Mouse (Mus musculus) heart, embryonic 10.5 days (tissue): ENCODE data around the gene Mylk. TPM values are rescaled to one million over a fixed set of nuclear protein-coding genes. Genes with fewer than 3 reads are reported as not detected.
A peak's percentile ranks its signal among the peaks of the same experiment; 100 is the strongest.

Source experiments
- DNase-seq: peaks from one replicate; pipeline ENCODE4 v3.0.0-alpha.2; 2017; ENCODE audit warnings: low spot score
- H3K27ac ChIP-seq: fragments of 300-500 bp; sonication (generic); 2 replicates; pipeline ENCODE4 v1.5.1; 2016; ENCODE audit warnings: mild to moderate bottlenecking
- H3K27me3 ChIP-seq: fragments of 300-500 bp; sonication (generic); 2 replicates; pipeline ENCODE4 v1.6.1; 2016; ENCODE audit warnings: mild to moderate bottlenecking; ENCODE audit not compliant: poor library complexity, insufficient read depth, severe bottlenecking
- H3K36me3 ChIP-seq: fragments of 300-500 bp; sonication (generic); 2 replicates; pipeline ENCODE4 v1.6.1; 2016; ENCODE audit warnings: mild to moderate bottlenecking, moderate library complexity
- H3K4me1 ChIP-seq: fragments of 300-500 bp; sonication (generic); 2 replicates; pipeline ENCODE4 v1.6.1; 2016; ENCODE audit warnings: mild to moderate bottlenecking
- H3K4me3 ChIP-seq: fragments of 300-500 bp; sonication (generic); 2 replicates; pipeline ENCODE4 v1.5.1; 2016; ENCODE audit warnings: mild to moderate bottlenecking, moderate library complexity
- H3K9me3 ChIP-seq: fragments of 300-500 bp; sonication (generic); 2 replicates; pipeline ENCODE4 v1.6.1; 2016; ENCODE audit warnings: mild to moderate bottlenecking, moderate library complexity
- WGBS: fragments of 180-500 bp; shearing (Covaris S2); methylation state at CpG from one replicate; pipeline ENCODE4 v1.1.7; 2016; 5-methylcytosine and 5-hydroxymethylcytosine counted together
- polyA plus RNA-seq: library from polyadenylated mRNA; unstranded; fragments of >200 nt; fragmentation: Nextera tagmentation; extraction: Ambion mirVana; gene quantifications from 2 replicates; pipeline ENCODE4 v1.2.1, GENCODE M21; 2016

Mylk gene
- polyA plus RNA-seq, 1 experiment from 2014 or later: 3.6 TPM

GRCm38 (mm10) chr16:34861744-34862365, 116.8 kb downstream of the Mylk start:
- Histone ChIP-seq H3K4me1 (peaks cover 14% of the 10 kb centered on the region), H3K9me3 (no peaks in the 10 kb centered on the region), H3K27ac (peak overlapping the region; percentile 57; the same call in 1 of the 2 replicates), H3K36me3 (0 out of 2 replicates have a peak, but pooled peaks cover 3% of the 10 kb centered on the region), H3K4me3 (no peak overlapping the region), H3K27me3 (no peaks in the 10 kb centered on the region)
- no peak for DNase-seq
- WGBS: 51% methylated on average over 10 of the region's 10 CpGs

GRCm38 (mm10) chr16:34865373-34865772, 120.4 kb downstream of the Mylk start:
- H3K36me3 ChIP-seq: 0 out of 2 replicates have a peak, but pooled peaks cover 3% of the 10 kb centered on the region
- 62% methylated on average over 4 of the region's 4 CpGs for WGBS
- no peak overlapping the region for H3K27ac ChIP-seq
- H3K4me3 ChIP-seq: no peak overlapping the region
- no peak for DNase-seq
- H3K9me3 ChIP-seq: no peaks in the 10 kb centered on the region
- no peaks in the 10 kb centered on the region for H3K27me3 ChIP-seq
- H3K4me1 ChIP-seq: peaks cover 14% of the 10 kb centered on the region

- 95% methylated on average over 2 of the region's 2 CpGs for WGBS
- Histone ChIP-seq H3K9me3 (no peaks in the 10 kb centered on the region), H3K4me3 (no peak overlapping the region), H3K27ac (no peak overlapping the region), H3K27me3 (no peaks in the 10 kb centered on the region), H3K4me1 (peaks cover 1% of the 10 kb centered on the region; the same call in 1 of the 2 replicates), H3K36me3 (no peaks in the 10 kb centered on the region)
- no peak for DNase-seq
Observed at GRCm38 (mm10) chr16:34867217-34867616, 122.2 kb downstream of the Mylk start.

- no peaks in the 10 kb centered on the region for H3K9me3 ChIP-seq
- 87% methylated on average over 18 of the region's 18 CpGs for WGBS
- no peak overlapping the region for H3K4me3 ChIP-seq
- 0 out of 2 replicates have a peak, but pooled peaks cover 3% of the 10 kb centered on the region for H3K4me1 ChIP-seq
- DNase-seq: no peak
- no peaks in the 10 kb centered on the region for H3K36me3 ChIP-seq
- no peak overlapping the region for H3K27ac ChIP-seq
- H3K27me3 ChIP-seq: peaks cover 4% of the 10 kb centered on the region; the same call in 1 of the 2 replicates
Observed at GRCm38 (mm10) chr16:34880031-34880778, 135.2 kb downstream of the Mylk start.

- no peak overlapping the region for H3K27ac ChIP-seq
- H3K4me1 ChIP-seq: 0 out of 2 replicates have a peak, but pooled peaks cover 3% of the 10 kb centered on the region
- WGBS: 67% methylated on average over 4 of the region's 4 CpGs
- H3K27me3 ChIP-seq: peaks cover 4% of the 10 kb centered on the region; the same call in 1 of the 2 replicates
- no peak for DNase-seq
- H3K36me3 ChIP-seq: no peaks in the 10 kb centered on the region
- no peaks in the 10 kb centered on the region for H3K9me3 ChIP-seq
- no peak overlapping the region for H3K4me3 ChIP-seq
Observed at GRCm38 (mm10) chr16:34880815-34881214, 135.8 kb downstream of the Mylk start.

DNA sequence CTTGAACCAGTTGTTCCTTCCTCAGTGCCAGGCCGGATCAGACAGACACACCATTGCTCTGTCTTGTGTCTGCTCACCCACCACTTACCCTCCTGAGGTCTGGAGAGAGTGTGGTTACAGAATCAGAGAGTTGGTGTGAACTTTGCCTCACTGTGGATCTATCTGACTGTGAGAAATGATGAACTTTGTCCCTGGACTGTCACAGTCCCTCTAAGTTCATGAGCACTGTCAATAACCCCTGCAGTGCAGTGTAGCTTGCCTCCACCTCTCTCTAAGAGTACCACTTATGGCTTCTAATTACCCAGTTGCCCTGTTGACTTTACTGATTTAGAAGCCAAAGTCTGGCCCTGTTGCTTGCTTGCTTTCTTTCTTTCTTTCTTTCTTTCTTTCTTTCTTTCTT, 142.0 kb downstream of the Mylk start:
- 91% methylated on average over 1 of the region's 1 CpGs for WGBS
- no peaks in the 10 kb centered on the region for H3K27me3 ChIP-seq
- no peaks in the 10 kb centered on the region for H3K36me3 ChIP-seq
- H3K9me3 ChIP-seq: no peaks in the 10 kb centered on the region
- no peak for DNase-seq
- H3K4me3 ChIP-seq: no peak overlapping the region
- no peaks in the 10 kb centered on the region for H3K4me1 ChIP-seq
- no peak overlapping the region for H3K27ac ChIP-seq

GRCm38 (mm10) chr16:34894016-34894415, 149.0 kb downstream of the Mylk start:
- no peaks in the 10 kb centered on the region for H3K9me3 ChIP-seq
- no peak overlapping the region for H3K4me3 ChIP-seq
- WGBS: 86% methylated on average over 3 of the region's 3 CpGs

DNA sequence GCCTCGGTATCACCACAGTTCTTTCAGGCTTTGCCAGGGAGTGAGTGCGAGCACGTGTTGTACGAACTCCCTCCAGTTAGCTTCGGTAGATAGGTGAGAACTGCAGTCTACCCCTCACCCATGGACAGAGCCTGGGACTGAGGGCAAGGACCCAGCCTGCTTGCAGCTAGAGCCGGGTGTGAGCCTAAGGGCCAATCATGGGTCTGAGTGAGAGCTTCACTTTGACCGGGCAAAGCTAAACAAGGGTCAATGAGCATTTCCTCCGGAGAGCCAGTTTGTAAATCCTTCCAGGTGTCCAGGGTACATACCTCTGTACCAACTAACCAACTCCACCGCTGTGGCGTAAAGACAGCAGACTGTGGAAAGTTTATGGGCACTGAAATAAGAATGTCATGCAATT, 150.9 kb downstream of the Mylk start:
- peaks cover 19% of the 10 kb centered on the region for H3K27me3 ChIP-seq
- WGBS: 80% methylated on average over 10 of the region's 10 CpGs
- no peaks in the 10 kb centered on the region for H3K9me3 ChIP-seq
- DNase-seq: no peak
- no peaks in the 10 kb centered on the region for H3K36me3 ChIP-seq
- H3K27ac ChIP-seq: no peak overlapping the region
- peaks cover 13% of the 10 kb centered on the region for H3K4me1 ChIP-seq
- no peak overlapping the region for H3K4me3 ChIP-seq

More at GRCm38 (mm10) chr16:34894016-34894415, 149.0 kb downstream of the Mylk start:
- Histone ChIP-seq H3K4me1 (peaks cover under 1% of the 10 kb centered on the region; the same call in 1 of the 2 replicates), H3K27ac (no peak overlapping the region), H3K27me3 (peaks cover 3% of the 10 kb centered on the region), H3K36me3 (no peaks in the 10 kb centered on the region)
- no peak for DNase-seq

- no peak overlapping the region for H3K27ac ChIP-seq
- H3K4me1 ChIP-seq: peaks cover 16% of the 10 kb centered on the region
- H3K36me3 ChIP-seq: no peaks in the 10 kb centered on the region
- H3K27me3 ChIP-seq: peaks cover 29% of the 10 kb centered on the region
- WGBS: 59% methylated on average over 3 of the region's 3 CpGs
- no peak for DNase-seq
- no peak overlapping the region for H3K4me3 ChIP-seq
- H3K9me3 ChIP-seq: no peaks in the 10 kb centered on the region
Observed at GRCm38 (mm10) chr16:34896996-34897395, 152.0 kb downstream of the Mylk start.

DNA sequence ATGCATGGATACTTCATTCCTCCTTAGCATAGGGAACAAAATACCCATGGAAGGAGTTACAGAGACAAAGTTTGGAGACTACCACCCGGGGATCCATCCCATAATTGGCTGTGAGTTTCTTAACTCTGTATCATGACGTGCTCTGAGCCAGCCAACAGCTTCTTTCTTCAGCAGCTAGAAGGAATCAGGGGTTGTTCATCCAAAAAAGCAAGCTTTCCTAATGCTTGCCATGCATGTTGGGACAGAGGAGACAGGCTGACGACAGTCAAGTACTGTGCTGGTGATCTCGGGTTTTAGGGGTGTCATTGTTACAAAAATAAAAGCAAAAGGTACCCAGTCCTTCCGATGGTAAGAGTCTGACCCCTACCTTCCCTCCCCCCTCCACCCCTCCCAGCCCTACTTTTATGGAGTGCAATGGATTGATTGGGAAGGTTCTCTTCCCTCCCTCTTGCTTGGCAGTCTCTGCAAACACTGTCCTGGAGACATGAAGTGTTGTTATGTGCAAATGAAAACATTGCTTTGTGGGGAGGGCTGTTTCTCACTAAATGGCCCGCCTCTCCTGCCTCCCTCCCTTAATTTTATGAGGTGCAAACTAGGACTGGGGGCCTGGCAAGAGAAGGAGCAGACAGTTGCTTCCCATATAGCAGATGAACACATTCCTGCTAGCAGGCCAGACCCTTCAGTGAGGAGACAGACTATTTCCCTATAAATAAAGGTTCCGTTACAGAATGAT, 153.2 kb downstream of the Mylk start:
- Histone ChIP-seq H3K27ac (no peak overlapping the region), H3K9me3 (no peaks in the 10 kb centered on the region), H3K36me3 (no peaks in the 10 kb centered on the region), H3K4me3 (no peak overlapping the region), H3K4me1 (peaks cover 16% of the 10 kb centered on the region), H3K27me3 (peaks cover 29% of the 10 kb centered on the region)
- 66% methylated on average over 7 of the region's 7 CpGs for WGBS
- DNase-seq: no peak

GRCm38 (mm10) chr16:34899071-34899808, 154.2 kb downstream of the Mylk start:
- Histone ChIP-seq H3K36me3 (no peaks in the 10 kb centered on the region), H3K4me3 (no peak overlapping the region), H3K27ac (no peak overlapping the region), H3K27me3 (peaks cover 32% of the 10 kb centered on the region), H3K4me1 (peaks cover 16% of the 10 kb centered on the region), H3K9me3 (no peaks in the 10 kb centered on the region)
- 73% methylated on average over 11 of the region's 11 CpGs for WGBS
- no peak for DNase-seq

DNA sequence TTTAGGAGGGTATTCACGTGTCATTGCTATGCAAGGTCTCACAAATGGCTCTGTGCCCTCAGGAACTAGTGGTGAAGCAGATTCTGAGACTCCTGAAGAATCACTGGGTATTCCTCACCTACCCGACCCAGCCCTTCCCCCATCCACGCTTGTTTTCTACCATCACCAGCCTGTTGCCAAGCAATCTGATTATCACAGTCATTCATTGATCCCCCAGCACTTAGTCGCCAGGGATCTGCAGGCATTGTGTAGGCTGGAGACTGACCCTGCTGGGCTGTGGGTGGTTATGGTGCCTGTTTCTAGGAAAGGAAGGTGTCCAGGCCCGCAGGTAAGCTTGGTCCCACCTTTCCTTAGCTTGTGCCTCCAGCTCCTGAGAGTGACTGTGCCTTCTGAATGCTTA, 155.0 kb downstream of the Mylk start:
- Histone ChIP-seq H3K36me3 (no peaks in the 10 kb centered on the region), H3K4me1 (peaks cover 16% of the 10 kb centered on the region), H3K27ac (no peak overlapping the region), H3K27me3 (peaks cover 40% of the 10 kb centered on the region), H3K4me3 (no peak overlapping the region), H3K9me3 (no peaks in the 10 kb centered on the region)
- DNase-seq: no peak
- WGBS: 47% methylated on average over 5 of the region's 5 CpGs
